Mouse (Mus musculus) heart, adult 2 months (tissue): ENCODE measurements at regions not wholly inside any gene's neighbourhood (a gene's known extent, or its start where the extent isn't known, plus 50 kb on each side); places are given as distances from the start of the nearest gene placed in this dataset.

ENCODE experiments used
- CTCF ChIP-seq: fragments of 200-600 bp; IDR thresholded peaks from 2 replicates; pipeline ENCODE4 v1.8.1; 2022; ENCODE audit warnings: antibody characterized with exemption, mild to moderate bottlenecking, moderate library complexity
- EP300 ChIP-seq: fragments of 200-500 bp; IDR thresholded peaks from 2 replicates; pipeline ENCODE4 v1.6.1; 2011; ENCODE audit warnings: low read depth, low read length, control low read depth; ENCODE audit not compliant: insufficient read depth

- TF ChIP-seq CTCF = no peak
- TF ChIP-seq EP300 = no peak
These were observed 50.2 kb upstream of the Lnx1 start for GRCm38 (mm10) chr5:74752961-74753360.
